Mouse (Mus musculus) lung, adult 10 weeks (tissue): Measurements from ENCODE around the gene Odf4. TPM values are rescaled to one million over a fixed set of nuclear protein-coding genes. Genes with fewer than 3 reads are reported as not detected.

ENCODE experiments used
- polyA plus RNA-seq: library from polyadenylated mRNA; stranded (reverse); fragments of 350-450 nt; fragmentation: Illumina TruSeq; extraction: RNeasy Lipid Tissue Mini Kit (QIAGEN cat#74804); gene quantifications from one replicate; pipeline ENCODE4 v1.2.3, GENCODE M21; 2014; ENCODE audit warnings: low read depth, low replicate concordance; ENCODE audit not compliant: insufficient read depth

The Odf4 gene
- not detected for polyA plus RNA-seq

DNA sequence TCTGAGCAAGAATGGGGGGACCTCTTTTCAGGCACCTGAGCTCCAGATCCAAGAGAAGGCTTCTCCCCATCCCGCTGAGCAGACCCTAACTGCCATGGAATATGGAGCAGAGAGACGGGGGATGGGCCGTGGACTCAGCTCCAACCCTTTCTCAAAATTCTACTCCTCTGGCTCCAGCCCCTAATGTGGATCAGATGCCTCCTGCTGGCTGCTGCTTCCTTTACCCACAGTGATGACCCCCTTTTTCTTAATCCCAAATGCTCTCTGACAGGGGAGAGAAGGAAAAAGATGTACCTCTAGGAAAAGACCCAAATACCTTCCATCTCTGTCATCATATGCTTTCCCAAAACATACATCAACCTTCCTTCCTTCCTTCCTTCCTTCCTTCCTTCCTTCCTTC lies at the start of gene Odf4:
Odf4 (minus strand) TSS at position 101 of the 400 bp plus-strand sequence.

GRCm38 (mm10) chr11:68975085-68975484 lies 48.2 kb upstream of the Odf4 start, which contains the start of gene Rangrf:
Gene Rangrf, minus strand, starts transcription at chr11:68975185.

DNA sequence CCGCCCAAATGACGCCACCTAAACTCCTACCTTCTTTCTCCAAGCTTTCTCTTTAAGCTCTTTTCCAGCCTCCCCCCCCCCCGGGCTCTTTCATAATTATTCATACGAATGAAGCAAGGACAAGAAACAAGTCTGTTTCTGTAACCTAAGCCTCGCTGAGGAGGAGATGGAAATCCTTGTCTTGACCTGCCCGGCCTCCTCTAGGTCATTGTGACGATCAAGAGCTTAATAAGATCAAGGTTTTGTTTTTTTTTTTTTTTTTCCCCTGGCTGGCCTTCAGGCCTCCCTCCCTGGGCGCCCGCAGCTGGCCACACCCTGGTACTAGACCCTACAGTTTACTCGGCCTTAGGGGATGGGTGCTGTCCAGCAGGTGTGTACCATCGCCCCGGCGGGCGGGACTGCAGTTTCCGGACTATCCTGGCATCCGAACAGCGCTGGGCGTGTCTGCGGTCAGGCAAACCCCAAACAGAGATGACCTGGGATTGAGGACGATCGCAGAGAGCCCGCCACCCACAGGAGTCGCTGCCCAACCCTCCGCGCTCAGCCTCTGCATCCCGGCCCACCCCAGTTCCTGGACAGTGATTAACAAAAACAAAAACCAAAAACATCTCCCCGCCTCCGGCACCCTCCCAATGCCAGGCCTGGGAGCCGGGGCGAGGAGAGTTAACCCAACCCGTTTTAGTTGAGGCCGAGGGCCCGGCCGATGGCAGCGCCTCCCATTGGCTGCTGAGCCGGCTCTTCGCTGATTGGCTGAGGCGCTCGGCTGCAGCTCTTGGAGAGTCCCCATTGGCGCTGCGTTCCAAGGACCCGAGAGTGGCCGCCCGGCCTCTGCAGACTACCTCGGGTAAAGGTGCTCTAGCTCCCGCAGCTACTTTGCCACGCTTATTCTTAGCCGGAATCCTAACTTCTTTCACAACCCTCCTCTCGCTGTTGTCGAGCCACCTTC lies 40.7 kb upstream of the Odf4 start, which contains the start of gene Slc25a35:
Slc25a35 (plus strand) TSS at position 795 of the 946 bp plus-strand sequence.

DNA sequence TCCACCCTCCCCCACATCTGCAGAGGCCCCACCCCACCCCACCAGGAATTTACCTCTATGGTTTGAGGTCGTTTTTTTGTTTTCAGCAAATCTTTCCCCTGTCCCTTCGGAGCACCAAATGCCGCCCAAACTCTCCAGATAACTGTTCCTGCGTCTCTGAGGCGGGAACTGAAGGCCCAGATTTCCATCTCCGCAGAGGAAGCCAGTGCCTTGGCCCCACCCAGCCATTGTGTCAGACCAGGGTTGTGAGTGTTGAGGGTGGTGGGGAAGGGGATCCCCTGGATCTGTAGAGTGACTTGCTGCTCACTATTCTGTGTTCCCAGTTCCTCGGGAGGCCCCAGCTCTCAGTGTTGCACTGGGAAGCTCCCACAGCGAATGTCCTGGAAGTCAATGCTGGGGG lies 30.4 kb upstream of the Odf4 start, which contains the start of gene Arhgef15:
Arhgef15 (minus strand) TSS at position 173 of the 400 bp plus-strand sequence.

DNA sequence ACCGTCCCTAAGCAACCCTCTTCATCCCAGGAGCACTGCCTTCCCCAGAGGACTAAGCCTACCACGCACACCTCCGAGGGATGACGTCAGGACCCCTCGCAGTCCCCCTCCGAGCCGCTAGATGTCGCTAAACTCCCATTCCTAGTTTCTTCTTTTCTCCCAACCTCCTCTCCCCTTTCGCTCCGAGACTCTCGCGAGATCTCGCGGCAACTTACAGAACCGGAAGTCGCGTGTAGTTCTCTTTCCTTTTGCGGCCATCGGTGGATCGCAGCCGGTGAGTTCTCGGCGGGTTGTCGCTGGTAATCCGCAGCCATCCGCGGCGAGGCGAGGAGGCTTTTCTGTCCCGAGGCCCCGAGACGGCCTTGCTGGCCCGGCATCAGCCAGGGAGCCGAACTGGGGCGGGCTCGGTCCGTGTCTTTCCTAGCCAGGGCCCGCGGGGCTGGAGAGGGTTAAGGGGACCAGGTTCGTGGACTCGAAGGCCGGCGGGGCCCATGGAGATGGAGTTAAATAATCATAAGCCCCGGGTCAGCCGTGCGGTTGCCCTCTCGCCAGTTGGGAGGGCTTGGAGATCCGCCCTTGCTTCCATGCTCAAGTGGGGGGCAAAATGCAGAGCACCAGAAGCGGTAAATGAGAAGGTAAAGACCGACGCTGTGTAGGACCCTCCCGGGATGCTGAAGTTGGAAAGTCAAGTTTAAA lies 25.4 kb downstream of the Odf4 start, which contains the start of gene Rpl26:
Rpl26 (plus strand) TSS at position 233 of the 696 bp plus-strand sequence.

GRCm38 (mm10) chr11:68888253-68888652 lies 38.6 kb downstream of the Odf4 start, which contains the start of gene Rnf222:
Gene Rnf222, plus strand, starts transcription at chr11:68888553.

Other genes starting within 250 kb of the Odf4 start
- 75.0 TPM for gene Myh10, start 235.5 kb downstream of the Odf4 start, polyA plus RNA-seq
- gene Ndel1, start 55.2 kb downstream of the Odf4 start, polyA plus RNA-seq = 43.4 TPM
- gene Rnf222, start 38.5 kb downstream of the Odf4 start, polyA plus RNA-seq = not detected
- 2,813 TPM for gene Rpl26, start 25.5 kb downstream of the Odf4 start, polyA plus RNA-seq
- 34.6 TPM for gene Arhgef15, start 30.4 kb upstream of the Odf4 start, polyA plus RNA-seq
- 9.0 TPM for gene Slc25a35, start 41.0 kb upstream of the Odf4 start, polyA plus RNA-seq
- gene Rangrf, start 48.1 kb upstream of the Odf4 start, polyA plus RNA-seq = 17.0 TPM
- 2.7 TPM for gene Pfas, start 81.4 kb upstream of the Odf4 start, polyA plus RNA-seq
- gene Ctc1, start 88.8 kb upstream of the Odf4 start, polyA plus RNA-seq = 14.5 TPM
- gene Aurkb, start 118.6 kb upstream of the Odf4 start, polyA plus RNA-seq = 1.7 TPM
- 15.7 TPM for gene Borcs6, start 132.6 kb upstream of the Odf4 start, polyA plus RNA-seq
- 46.5 TPM for gene Tmem107, start 143.7 kb upstream of the Odf4 start, polyA plus RNA-seq
- 71.0 TPM for gene Vamp2, start 161.4 kb upstream of the Odf4 start, polyA plus RNA-seq
- gene Per1, start 168.1 kb upstream of the Odf4 start, polyA plus RNA-seq = 18.4 TPM
- 0.12 TPM for gene Hes7, start 193.3 kb upstream of the Odf4 start, polyA plus RNA-seq
- gene 9130213A22Rik, start 195.5 kb upstream of the Odf4 start, polyA plus RNA-seq = 0.39 TPM
- gene Aloxe3, start 198.8 kb upstream of the Odf4 start, polyA plus RNA-seq = 0.39 TPM
- not detected for gene Alox12b, start 229.9 kb upstream of the Odf4 start, polyA plus RNA-seq